Mouse (Mus musculus): Measurements from ENCODE around the gene Tmem151a.

DNA sequence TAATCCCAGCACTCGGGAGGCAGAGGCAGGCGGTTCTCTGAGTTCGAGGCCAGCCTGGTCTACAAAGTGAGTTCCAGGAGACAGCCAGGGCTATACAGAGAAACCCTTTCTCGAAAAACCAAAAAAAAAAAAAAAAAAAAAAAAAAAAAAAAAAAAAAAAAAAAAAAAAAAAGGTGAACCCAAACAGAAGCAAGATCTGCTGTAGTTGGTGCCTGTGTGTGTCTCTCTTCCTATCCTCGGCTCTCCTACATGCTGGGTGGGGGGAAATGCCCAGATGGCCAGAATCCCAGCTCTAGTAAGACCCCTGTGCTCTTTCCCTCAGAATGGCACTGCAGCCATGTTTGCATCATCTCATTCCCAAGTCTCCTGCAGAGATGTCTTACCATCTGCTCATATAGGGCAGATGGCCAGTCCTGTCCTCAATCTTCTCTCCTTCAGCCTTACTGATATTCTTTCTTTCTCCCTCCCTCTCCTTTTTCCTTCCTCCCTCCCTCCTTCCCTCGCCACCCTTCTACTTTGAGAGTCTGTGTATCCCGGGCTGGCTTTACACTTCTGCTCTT is 38.8 kb upstream of the Tmem151a start:
- TF ChIP-seq CTCF (IDR thresholded peaks at IDR 0.05; ENCODE audit: low read depth) (no peak), EP300 (optimal IDR thresholded peaks at IDR 0.05) (no peak)

Data from stomach, postnatal 0 days (tissue).